Mouse (Mus musculus) embryonic facial prominence, embryonic 13.5 days (tissue): ENCODE data around the gene Xlr4a. TPM values are rescaled to one million over a fixed set of nuclear protein-coding genes. Genes with fewer than 3 reads are reported as not detected.
"Not testable (repeated sequence)": the region's sequence is repeated elsewhere in the genome, so short reads cannot be mapped to it uniquely, and the experiment has no call there.

Source experiments
- ATAC-seq: fragments of 200-750 bp; cut with Nextera tagmentation; 2 replicates; pipeline ENCODE4 v1.8.0; 2017; ENCODE audit warnings: low read depth; ENCODE audit not compliant: insufficient number of reproducible peaks, insufficient read depth, low FRiP score, low TSS enrichment
- H3K27ac ChIP-seq: fragments of 300-500 bp; sonication (generic); 2 replicates; pipeline ENCODE4 v1.5.1; 2015; ENCODE audit warnings: moderate library complexity, mild to moderate bottlenecking, inconsistent platforms
- H3K27me3 ChIP-seq: fragments of 300-500 bp; sonication (generic); 2 replicates; pipeline ENCODE4 v1.6.1; 2015; ENCODE audit warnings: mild to moderate bottlenecking, inconsistent platforms
- H3K36me3 ChIP-seq: fragments of 300-500 bp; sonication (generic); 2 replicates; pipeline ENCODE4 v1.6.1; 2015; ENCODE audit warnings: mild to moderate bottlenecking, inconsistent platforms
- H3K4me1 ChIP-seq: fragments of 300-500 bp; sonication (generic); 2 replicates; pipeline ENCODE4 v1.6.1; 2015; ENCODE audit warnings: inconsistent platforms
- H3K4me2 ChIP-seq: fragments of 300-500 bp; sonication (generic); 2 replicates; pipeline ENCODE4 v1.6.1; 2015; ENCODE audit warnings: moderate library complexity, mild to moderate bottlenecking, inconsistent platforms
- H3K4me3 ChIP-seq: fragments of 300-500 bp; sonication (generic); 2 replicates; pipeline ENCODE4 v1.5.1; 2015; ENCODE audit warnings: mild to moderate bottlenecking, inconsistent platforms
- H3K9ac ChIP-seq: fragments of 300-500 bp; sonication (generic); 2 replicates; pipeline ENCODE4 v1.6.1; 2015; ENCODE audit warnings: mild to moderate bottlenecking, inconsistent platforms
- H3K9me3 ChIP-seq: fragments of 300-500 bp; sonication (generic); 2 replicates; pipeline ENCODE4 v1.6.1; 2016; ENCODE audit warnings: inconsistent platforms
- WGBS: fragments of 180-500 bp; shearing (Covaris S2); methylation state at CpG from one replicate; pipeline ENCODE4 v1.1.7; 2015; ENCODE audit warnings: mixed read lengths; 5-methylcytosine and 5-hydroxymethylcytosine counted together
- polyA plus RNA-seq: library from polyadenylated mRNA; unstranded; fragments of >200 nt; fragmentation: Nextera tagmentation; extraction: Ambion mirVana; gene quantifications from 2 replicates; pipeline ENCODE4 v1.2.1, GENCODE M21; 2015

The Xlr4a gene
- 0.60 and 0.62 TPM in 2 replicates for polyA plus RNA-seq

DNA sequence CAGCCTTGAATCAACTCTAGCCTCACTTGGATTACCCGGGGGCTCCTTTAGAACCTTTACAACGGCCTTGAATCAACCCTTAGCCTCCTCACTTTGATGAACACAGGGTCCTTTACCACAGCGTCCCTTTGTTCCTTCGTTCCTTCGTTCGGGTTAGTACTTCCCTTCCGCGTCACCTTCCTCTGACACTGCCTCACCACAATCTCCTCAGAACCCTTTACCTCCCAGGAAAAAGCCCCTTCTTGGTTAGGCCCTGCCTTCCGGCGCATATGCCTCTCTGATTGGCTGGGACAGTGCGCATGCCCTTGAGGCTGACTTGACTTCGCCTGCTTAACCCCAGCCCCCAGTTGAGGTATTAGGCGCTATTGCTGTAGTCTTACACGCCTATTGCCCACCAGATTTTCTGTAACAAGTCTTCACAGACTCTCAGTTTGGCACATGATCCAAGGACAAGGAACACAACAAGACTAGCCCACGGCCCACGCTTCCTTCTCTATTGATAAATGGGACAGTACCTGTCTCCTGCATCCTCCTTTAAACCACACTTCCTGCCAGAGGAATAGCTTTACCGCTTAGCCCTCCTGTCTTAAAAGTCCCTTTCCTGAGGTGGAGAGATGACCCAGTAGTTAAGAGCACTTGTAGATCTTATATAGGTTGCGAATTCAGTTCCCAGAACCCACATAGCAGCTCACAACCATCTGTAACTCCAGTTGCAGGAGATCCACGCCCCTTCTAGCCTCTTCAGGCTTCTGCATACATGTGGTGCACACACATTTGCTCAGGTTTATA, at the start of gene Xlr4a:
Gene Xlr4a, minus strand, starts transcription at position 212 of the 789 bp plus-strand sequence.
- not testable (repeated sequence) for H3K9me3 ChIP-seq, H3K4me2 ChIP-seq, H3K27me3 ChIP-seq, H3K9ac ChIP-seq, ATAC-seq, H3K4me3 ChIP-seq, H3K36me3 ChIP-seq, H3K4me1 ChIP-seq, H3K27ac ChIP-seq
- WGBS = 79% methylated on average over 19 of the region's 19 CpGs

DNA sequence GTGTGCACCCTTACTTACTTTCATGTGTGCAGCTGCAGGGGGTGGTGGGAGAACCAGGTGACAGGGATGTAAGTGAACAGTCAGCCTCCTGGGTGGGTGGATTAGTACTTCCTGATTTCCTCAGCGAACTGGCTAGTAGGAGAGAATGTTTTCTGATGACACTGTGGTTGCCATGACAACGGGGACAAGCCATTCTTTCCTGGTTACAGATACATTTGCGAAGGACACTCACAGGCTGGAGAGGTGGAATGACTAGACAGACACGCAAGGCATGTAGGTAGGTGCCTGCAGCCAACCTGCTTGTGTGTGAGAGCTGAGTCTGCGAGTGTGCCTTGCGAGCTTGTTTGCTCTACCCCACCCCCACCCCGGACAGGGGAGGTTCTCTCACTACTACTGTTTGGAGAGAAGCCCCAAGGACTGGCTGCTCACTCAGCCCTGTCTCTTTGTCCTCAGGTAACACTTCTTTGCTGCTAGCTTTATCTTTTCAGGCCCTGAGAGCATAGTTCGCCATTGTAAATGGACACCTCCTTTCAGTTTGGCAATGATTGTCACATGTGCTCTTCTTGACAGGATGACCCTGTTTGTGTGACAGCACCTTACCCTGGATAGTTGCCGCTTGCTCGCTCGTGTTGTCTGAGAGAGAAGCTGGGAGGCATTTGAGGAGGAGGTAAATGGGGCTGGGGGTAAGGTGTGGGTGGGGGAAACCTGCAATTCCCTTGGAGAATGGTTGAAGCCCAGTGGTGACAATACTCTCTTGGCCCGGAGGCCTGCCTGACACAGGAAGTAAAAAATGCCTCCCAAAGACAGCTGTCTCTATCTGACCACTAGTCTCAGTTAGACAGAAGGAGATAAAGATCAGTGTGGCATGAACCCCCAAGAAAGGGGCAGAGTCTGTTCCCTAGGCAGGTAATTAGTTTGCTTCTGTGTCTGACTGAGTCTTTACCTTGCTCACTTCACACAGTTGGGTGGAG, 40.9 kb upstream of the Xlr4a start:
- not testable (repeated sequence) for H3K9me3 ChIP-seq, H3K4me1 ChIP-seq, H3K27ac ChIP-seq, H3K4me3 ChIP-seq, H3K27me3 ChIP-seq, ATAC-seq, H3K36me3 ChIP-seq, H3K9ac ChIP-seq, H3K4me2 ChIP-seq
- no CpG with 5 or more reads among the region's 12 CpGs for WGBS

DNA sequence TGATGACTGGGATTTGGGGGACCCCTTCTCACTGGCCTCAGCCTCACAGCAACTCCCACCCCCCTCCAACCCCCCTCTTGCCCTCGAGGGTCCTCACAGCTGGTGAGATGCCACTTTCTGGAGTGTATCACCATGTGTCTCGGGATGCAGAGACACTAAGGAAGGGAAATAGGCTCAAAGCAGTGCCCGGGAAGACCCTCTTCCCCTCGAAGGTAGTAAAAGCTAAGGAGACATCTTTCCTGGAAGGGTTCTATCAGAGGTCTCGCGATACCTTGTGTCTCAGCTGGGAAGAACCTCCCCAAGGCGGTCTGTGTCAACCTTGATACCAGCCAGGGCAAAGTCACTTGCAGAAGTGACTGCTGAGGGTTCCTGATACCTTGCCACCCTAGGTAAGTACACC, 34.5 kb upstream of the Xlr4a start, which contains the start of gene Gm14685:
Gene Gm14685, plus strand, starts transcription at position 301 of the 400 bp plus-strand sequence.
- no CpG with 5 or more reads among the region's 7 CpGs for WGBS
- H3K36me3 ChIP-seq, ATAC-seq, H3K9ac ChIP-seq, H3K27ac ChIP-seq, H3K4me2 ChIP-seq, H3K27me3 ChIP-seq, H3K4me3 ChIP-seq, H3K4me1 ChIP-seq, H3K9me3 ChIP-seq: not testable (repeated sequence)

GRCm38 (mm10) chrX:73096941-73097508, 14.7 kb upstream of the Xlr4a start, which contains the start of gene Xlr3a:
TSS of gene Xlr3a (minus strand) at chrX:73097095.
- 76% methylated on average over 13 of the region's 13 CpGs for WGBS
- H3K27me3 ChIP-seq, ATAC-seq, H3K4me3 ChIP-seq, H3K36me3 ChIP-seq, H3K4me2 ChIP-seq, H3K4me1 ChIP-seq, H3K9me3 ChIP-seq, H3K27ac ChIP-seq, H3K9ac ChIP-seq: not testable (repeated sequence)

DNA sequence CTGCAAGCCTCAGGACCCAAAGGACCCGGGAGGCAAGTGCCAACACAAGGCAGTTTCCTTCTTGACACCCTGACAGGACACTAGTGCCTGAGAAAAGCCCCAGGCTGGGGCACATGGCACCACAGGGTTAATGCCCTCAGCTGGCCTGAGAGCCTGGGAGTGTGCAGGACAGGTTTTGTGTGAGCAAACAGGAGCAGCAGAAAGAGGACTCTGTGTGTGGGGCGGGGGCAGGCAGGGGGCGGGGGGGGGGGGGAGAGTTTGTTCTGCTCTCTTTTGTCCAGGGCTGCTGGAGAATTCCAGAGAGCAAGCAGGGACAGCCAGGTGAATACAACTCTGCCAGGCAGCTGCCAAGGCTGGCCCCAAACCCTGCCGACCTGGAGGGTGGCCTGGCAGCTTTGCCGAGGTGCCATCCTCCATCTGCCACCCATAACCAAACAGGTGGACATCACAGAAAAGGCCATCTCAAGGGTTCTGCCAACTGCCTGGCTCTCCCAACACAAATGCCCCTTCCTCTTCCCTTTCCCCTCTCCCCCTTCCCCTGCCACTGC, 15.4 kb downstream of the Xlr4a start:
- ATAC-seq, H3K36me3 ChIP-seq, H3K4me1 ChIP-seq, H3K27ac ChIP-seq, H3K9ac ChIP-seq, H3K9me3 ChIP-seq, H3K4me3 ChIP-seq, H3K4me2 ChIP-seq: not testable (repeated sequence)
- peaks cover 18% of the 10 kb centered on the region; the same call in 1 of the 2 replicates for H3K27me3 ChIP-seq
- 57% methylated on average over 4 of the region's 5 CpGs for WGBS

- Histone ChIP-seq H3K9me3 (no peaks in the 10 kb centered on the region), H3K36me3 (no peaks in the 10 kb centered on the region), H3K4me3 (peak within 1 kb of the TSS; percentile 31), H3K4me2 (peak within 1 kb of the TSS; percentile 56), H3K4me1 (no peaks in the 10 kb centered on the region), H3K27me3 (peaks cover 18% of the 10 kb centered on the region; the same call in 1 of the 2 replicates), H3K9ac (peak within 1 kb of the TSS; percentile 55; the same call in 1 of the 2 replicates), H3K27ac (no peak within 1 kb of the TSS)
- no peak for ATAC-seq
- WGBS = 26% methylated on average over 7 of the region's 7 CpGs
Observed at GRCm38 (mm10) chrX:73064415-73064793, 17.9 kb downstream of the Xlr4a start, which contains the start of gene Pnma3. TSS of gene Pnma3 (plus strand) at chrX:73064787.

GRCm38 (mm10) chrX:73063512-73064414, 18.5 kb downstream of the Xlr4a start:
- no peak overlapping the region for H3K27ac ChIP-seq
- H3K27me3 ChIP-seq = peaks cover 18% of the 10 kb centered on the region; the same call in 1 of the 2 replicates
- no peaks in the 10 kb centered on the region for H3K9me3 ChIP-seq
- H3K36me3 ChIP-seq = no peaks in the 10 kb centered on the region
- H3K4me1 ChIP-seq = no peaks in the 10 kb centered on the region
- 36% methylated on average over 24 of the region's 24 CpGs for WGBS
- peak overlapping the region; percentile 31 for H3K4me3 ChIP-seq
- H3K9ac ChIP-seq = peak overlapping the region; percentile 55; the same call in 1 of the 2 replicates
- ATAC-seq = no peak; the same call in 1 of the 2 replicates
- H3K4me2 ChIP-seq = peak overlapping the region; percentile 56

GRCm38 (mm10) chrX:73062323-73062722, 20.0 kb downstream of the Xlr4a start:
- H3K36me3 ChIP-seq = no peaks in the 10 kb centered on the region
- 44% methylated on average over 5 of the region's 5 CpGs for WGBS

DNA sequence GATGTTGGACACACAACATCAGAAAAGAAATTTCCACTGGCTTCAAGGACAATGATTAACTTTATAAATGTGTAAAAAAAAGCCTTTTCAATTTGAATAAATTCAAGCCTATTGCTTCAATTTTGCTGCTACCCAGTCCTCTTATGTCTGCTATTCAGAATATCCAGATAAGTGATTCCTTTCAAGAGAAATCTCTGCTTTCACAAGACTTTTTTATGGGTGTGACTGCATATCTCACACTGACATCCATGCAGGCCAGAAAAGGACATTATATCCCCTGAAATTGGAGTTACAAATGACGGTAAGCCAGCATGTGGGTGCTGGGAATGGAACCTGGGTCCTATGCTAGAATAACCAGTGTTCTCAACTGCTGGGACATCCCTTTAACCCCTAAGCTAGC, 20.8 kb downstream of the Xlr4a start:
- Histone ChIP-seq H3K9me3 (no peaks in the 10 kb centered on the region), H3K36me3 (no peaks in the 10 kb centered on the region), H3K27me3 (peaks cover 12% of the 10 kb centered on the region; the same call in 1 of the 2 replicates), H3K4me2 (no peak overlapping the region), H3K27ac (no peak overlapping the region), H3K9ac (no peak overlapping the region), H3K4me3 (no peak overlapping the region), H3K4me1 (no peaks in the 10 kb centered on the region)
- 78% methylated on average over 1 of the region's 1 CpGs for WGBS
- no peak for ATAC-seq

More at GRCm38 (mm10) chrX:73062323-73062722, 20.0 kb downstream of the Xlr4a start:
- Histone ChIP-seq H3K9ac (no peak overlapping the region), H3K27me3 (peaks cover 12% of the 10 kb centered on the region; the same call in 1 of the 2 replicates), H3K27ac (no peak overlapping the region), H3K4me1 (no peaks in the 10 kb centered on the region), H3K4me3 (no peak overlapping the region), H3K9me3 (no peaks in the 10 kb centered on the region), H3K4me2 (no peak overlapping the region)
- ATAC-seq = no peak

- Histone ChIP-seq H3K4me1 (no peaks in the 10 kb centered on the region), H3K9me3 (no peaks in the 10 kb centered on the region), H3K27me3 (peaks cover 3% of the 10 kb centered on the region; the same call in 1 of the 2 replicates), H3K36me3 (no peaks in the 10 kb centered on the region), H3K27ac (no peak overlapping the region), H3K4me2 (peak overlapping the region; percentile 41), H3K9ac (no peak overlapping the region), H3K4me3 (no peak overlapping the region)
- peak; percentile 89 for ATAC-seq
- WGBS = 17% methylated on average over 14 of the region's 14 CpGs
Observed at GRCm38 (mm10) chrX:73053860-73054563, 28.3 kb downstream of the Xlr4a start.
